Mouse (Mus musculus) A20 (cell line): Measurements from ENCODE around the gene E130308A19Rik.
"Not testable (repeated sequence)": the region's sequence is repeated elsewhere in the genome, so short reads cannot be mapped to it uniquely, and the experiment has no call there.

ENCODE experiments used
- DNase-seq: peaks from one replicate; pipeline ENCODE4 v3.0.0-alpha.2; 2011; ENCODE audit warnings: low read depth, low spot score

Gene E130308A19Rik

DNA sequence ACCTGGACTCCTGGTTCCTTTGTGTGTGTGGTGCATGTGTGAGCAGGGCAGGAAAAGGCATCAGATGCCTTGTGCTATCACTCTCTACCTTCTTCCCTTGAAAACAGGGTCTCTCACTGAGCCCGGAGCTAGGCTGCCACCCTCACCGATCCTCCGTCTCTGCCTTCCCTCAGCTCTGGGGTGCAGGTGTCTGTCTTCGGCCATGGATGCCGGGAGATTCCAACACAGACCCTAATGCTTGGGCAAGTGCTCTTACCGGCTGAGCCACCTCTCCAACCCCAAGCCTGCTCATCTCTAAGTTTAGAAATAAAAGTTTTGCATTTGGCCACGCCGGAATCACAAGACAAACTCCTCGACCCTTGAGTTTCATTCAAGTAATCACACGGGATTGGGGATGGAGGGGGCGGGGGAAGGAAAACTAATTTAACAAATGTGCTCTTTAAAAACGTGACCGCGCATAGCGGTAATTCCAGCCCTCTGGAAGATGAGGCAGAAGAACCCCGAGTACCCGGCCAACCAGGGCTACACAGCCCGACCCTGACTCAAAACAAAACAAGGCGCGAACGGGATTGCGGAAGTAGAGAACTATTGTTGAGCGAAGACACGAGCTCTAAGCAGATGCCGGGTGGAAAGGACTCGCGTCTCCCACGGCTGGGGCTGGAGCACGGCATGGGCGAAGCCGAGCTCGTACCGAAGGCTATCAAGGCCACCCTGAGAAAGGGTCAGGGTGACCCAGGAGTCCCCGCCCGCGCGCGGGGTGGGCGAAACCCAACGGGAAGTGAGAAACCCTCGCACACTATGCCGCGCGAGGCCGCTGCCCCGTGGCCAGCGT, 157.1 kb downstream of the E130308A19Rik start:
- DNase-seq, result peak; percentile 91

DNA sequence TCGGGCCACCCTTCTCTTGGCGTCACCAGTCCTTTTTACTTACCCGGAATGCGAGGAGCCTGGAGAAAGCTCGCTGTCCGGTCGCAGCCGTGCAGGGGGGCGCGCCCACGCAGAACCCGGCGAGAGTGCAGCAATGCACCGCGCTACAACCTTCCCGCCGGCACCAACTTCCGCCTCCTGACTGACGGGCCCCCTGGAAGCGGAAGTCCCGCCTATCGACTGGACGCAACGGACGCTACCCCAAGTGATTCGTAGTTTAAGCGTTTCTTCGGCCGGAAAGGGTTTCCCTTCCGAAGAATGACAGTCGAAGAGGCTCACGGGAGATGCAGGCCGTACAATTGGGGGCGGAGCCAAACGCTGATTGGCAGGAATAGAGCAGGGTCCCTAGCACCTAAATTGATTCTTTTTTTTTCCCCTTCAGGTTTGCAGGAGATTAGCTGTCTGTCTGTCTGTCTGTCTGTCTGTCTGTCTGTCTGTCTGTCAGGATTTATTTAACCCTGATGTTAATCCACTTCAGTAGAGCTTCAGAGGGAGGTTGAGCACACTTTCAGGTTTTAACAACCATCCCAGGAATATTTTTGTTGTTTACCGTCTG, 157.8 kb downstream of the E130308A19Rik start:
- peak; percentile 99 for DNase-seq

GRCm38 (mm10) chr4:59785412-59785811, 159.4 kb downstream of the E130308A19Rik start:
- no peak for DNase-seq

DNA sequence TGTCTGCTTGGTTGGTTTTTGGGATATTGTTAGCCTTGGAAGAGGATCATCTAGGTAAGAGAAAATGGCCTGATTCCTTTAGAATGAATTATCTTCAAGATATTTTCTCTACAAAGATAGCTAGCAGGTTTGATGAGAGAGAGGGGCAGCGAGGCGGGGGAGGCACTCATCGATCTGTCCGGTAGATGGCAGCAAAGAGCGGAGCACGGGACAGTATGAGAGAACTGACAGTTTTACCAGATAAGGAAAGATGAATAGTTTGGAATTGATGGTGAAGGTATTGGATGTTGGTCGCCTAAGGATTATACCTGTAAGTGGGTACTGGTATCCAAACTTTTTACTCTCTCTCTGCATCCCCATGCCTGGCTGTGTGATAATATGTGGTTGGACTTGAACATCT, 160.7 kb downstream of the E130308A19Rik start:
- DNase-seq, result peak; percentile 72

- no peak for DNase-seq
Measured at GRCm38 (mm10) chr4:59787126-59787525, 161.1 kb downstream of the E130308A19Rik start.

DNA sequence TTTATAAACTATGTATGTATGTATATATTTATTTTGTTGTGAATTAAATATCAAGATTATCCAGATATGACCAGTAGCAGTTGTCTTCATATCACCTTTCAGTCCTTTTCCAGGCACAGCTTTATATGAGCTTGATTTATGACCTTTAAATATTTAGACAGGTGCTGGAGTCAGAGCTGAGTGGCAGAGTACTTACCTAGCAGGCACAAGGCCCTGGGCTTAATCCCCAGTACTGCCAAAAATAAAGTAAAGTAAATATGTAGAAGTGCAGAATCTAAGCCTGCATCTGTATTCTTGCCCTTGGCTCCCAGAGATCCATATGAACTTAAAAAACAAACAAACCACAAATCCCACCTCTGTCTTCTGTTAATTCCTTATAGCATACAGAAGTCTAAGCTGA, 163.0 kb downstream of the E130308A19Rik start:
- DNase-seq, result no peak

DNA sequence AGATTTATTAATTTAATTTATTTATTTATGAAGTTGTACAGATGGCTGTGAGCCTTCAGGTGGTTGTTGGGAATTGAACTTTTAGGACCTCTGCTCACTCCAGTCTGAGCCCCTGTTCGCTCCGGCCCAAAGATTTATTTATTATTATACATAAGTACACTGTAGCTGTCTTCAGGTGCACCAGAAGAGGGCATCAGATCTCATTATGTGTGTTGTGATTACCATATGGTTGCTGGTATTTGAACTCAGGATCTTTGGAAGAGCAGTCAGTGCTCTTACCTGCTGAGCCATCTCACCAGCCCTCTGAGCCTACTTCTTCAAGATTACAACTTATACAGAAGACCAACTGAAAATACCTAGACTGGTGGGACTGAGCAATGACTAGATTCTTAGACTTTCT, 167.6 kb downstream of the E130308A19Rik start:
- DNase-seq, result not testable (repeated sequence)

DNA sequence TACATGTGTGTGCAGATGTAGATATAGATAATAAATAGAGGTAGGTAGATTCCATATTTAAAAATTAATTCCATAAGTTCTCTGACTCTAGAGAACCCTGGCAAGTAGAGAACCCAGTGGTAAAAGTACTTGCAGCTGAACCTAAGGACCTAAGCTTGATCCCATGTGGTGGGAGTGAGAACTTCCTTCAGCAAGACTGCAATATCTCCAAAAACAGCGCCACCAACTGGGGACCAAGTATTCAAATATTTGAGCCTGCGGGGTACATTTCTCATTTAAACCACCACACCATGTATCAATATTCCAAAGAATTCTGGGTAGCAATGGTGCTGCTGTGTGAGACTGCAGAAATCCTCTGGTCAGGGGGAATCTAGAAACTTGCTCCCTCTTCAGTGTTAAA, 168.1 kb downstream of the E130308A19Rik start:
- no peak for DNase-seq

GRCm38 (mm10) chr4:59795788-59796455, 169.9 kb downstream of the E130308A19Rik start:
- no peak for DNase-seq

DNA sequence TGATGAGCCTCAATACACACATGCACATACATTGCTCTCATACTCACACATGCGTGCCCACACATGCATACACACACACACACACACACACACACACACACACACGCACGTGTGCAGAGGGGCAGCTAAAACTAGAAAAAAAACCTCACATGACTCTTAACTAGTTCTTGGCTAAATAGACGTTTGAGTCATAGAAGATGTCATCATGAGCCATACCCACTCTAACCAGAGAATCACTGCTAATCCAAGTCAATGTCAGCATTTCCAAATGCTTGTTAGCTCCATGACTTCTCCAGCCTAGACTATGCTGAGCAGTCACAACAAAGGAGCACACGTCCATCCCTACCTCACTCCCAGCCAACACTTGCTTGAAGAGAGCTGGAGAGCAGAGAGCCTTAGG, 174.2 kb downstream of the E130308A19Rik start:
- no peak for DNase-seq

DNA sequence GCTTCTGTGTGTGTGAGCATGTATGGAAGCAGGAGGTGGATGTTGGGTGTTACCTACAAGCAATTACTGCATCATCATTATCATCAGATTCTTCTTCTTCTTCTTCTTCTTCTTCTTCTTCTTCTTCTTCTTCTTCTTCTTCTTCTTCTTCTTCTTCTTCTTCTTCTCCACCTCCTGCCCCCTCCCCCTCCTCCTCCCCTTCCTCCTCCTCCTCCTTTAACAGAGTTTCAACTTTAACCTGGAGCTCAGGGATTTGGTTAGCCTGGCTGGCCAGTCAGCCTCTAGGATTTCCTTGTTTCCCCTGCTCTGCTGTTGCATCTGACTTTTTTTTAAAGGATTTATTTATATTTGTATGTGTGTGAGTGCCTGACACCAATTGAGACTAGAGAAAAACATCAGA, 175.5 kb downstream of the E130308A19Rik start, which contains the start of gene Inip:
Inip (minus strand) TSS at position 101 of the 400 bp plus-strand sequence.
- no peak for DNase-seq

GRCm38 (mm10) chr4:59802107-59802506, 176.1 kb downstream of the E130308A19Rik start:
- no peak for DNase-seq

- no peak for DNase-seq
Measured at GRCm38 (mm10) chr4:59802792-59803191, 176.8 kb downstream of the E130308A19Rik start.

DNA sequence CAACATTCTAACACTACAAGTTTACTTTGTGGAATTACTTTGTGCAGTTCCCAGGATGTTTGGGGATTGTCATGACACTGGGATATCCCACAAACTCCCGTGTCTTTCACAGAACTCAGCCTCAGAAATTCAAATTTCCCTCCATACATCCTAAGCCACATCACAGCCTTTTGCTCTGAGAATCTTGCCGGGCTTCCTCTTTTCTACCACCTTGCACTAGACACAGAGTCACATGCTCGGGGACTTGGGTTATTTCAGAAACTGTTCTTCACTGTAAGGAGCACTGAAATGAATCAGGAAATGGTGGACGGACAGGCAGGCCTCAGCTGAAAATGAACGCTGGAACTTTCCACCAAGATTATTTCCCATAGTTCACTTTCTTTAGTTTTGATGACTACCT, 177.3 kb downstream of the E130308A19Rik start:
- peak; percentile 89 for DNase-seq

GRCm38 (mm10) chr4:59804754-59805153, 178.7 kb downstream of the E130308A19Rik start:
- peak; percentile 88 for DNase-seq

GRCm38 (mm10) chr4:59805181-59805967, 179.4 kb downstream of the E130308A19Rik start, which contains the start of gene Snx30:
Gene Snx30, plus strand, starts transcription at chr4:59805840.
- DNase-seq, result peak; percentile 95

DNA sequence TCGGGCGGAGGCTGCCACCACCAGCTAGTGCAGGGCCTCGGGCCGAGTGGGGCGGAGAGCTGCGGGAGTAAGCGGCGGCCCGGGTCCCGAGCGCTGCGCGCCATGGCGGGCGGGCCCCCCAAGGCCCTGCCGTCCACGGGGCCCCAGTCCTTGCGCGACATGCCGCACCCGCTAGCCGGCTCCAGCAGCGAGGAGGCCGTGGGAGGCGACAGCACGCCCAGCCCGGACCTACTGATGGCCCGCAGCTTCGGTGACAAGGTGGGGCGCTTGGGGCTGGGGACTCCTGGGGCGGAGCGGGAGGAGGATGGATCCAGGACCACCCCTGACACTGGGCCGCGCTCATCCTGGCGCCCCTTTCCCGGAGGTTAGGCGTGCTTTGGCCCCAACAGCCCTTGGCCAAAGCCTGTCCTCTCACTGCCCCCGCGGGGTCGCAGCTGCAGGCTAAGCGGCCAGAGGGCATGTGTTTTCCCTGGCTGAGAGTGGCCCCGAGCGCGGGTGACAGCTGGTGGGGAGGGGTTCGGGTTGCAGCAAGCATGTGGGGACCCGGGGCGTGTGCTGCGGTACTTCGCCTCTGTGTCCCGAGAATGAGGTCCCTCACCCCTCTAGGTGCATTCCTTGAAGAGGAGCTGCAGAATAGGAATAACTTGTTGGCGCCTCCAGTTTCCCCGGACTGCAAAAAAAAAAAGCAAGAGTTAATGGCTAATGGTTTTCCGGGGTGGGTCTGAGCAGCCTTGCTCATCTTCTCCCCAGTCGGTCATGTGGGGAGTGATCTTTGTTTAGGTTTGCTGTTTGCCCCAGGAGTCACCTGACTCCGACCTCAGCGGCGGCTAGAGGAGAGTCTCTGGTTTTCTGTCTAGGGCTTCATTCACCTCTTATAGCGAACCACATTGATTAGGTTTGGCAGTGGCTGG, 180.2 kb downstream of the E130308A19Rik start:
- peak; percentile 86 for DNase-seq

GRCm38 (mm10) chr4:59806879-59807195, 180.8 kb downstream of the E130308A19Rik start:
- no peak for DNase-seq

- no peak for DNase-seq
Measured at GRCm38 (mm10) chr4:59807521-59807920, 181.5 kb downstream of the E130308A19Rik start.

DNA sequence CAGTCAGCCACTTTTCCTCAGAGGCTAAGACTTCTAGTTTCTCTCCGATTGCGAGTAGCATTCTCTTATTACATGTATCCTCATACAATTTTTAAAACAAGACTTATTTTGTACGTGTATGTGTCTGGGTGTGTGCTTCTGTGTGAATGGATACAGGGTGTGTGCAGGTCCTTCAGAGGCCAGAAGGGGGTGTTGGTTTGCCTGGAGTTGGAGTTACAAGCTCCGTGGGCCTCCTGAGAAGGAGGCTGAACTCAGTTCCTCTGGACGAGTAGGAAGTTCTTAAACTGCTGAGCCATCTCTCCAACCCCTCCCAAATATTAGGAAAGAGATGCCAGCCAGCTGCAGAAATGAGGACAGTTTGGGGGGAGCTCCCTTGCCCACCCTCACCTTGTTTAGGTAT, 182.4 kb downstream of the E130308A19Rik start:
- DNase-seq, result peak; percentile 69
